Mouse (Mus musculus) lung, postnatal 0 days (tissue): ENCODE measurements around the gene Dnaja4.

Experiments used
- CTCF ChIP-seq: IDR thresholded peaks from 2 replicates; pipeline ENCODE4 v1.5.1; 2016; ENCODE audit warnings: antibody characterized with exemption, mild to moderate bottlenecking
- EP300 ChIP-seq: IDR thresholded peaks from 2 replicates; pipeline ENCODE4 v1.6.1; 2016; ENCODE audit warnings: antibody characterized with exemption, mild to moderate bottlenecking, control low read depth

DNA sequence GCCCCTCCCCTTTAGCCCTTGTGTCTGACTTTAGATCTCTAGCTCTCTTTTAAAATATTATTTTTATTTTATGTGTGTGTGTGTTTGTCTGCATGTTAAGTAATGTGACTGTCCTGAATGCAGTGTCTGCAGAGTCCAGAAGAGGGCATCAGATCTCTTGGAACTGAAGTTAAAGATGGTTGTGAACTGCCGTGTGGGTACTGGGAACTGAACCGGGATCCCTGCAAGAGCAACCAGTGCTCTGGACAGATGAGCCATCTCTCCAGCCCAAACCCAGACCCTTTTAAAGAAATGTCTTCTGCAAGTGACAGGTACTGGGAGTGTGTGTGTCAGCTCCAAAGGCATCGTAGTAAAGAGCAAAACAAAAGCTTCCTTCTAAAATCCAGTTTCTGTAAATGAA lies 32.6 kb upstream of the Dnaja4 start:
- no peak for TF ChIP-seq CTCF
- no peak for TF ChIP-seq EP300
